Mouse (Mus musculus) spleen, postnatal 10 days (tissue): ENCODE measurements around the gene Olfr629.
"Not testable (repeated sequence)": the region's sequence is repeated elsewhere in the genome, so short reads cannot be mapped to it uniquely, and the experiment has no call there.

Source experiments
- DNase-seq, 2 experiments: peaks; one replicate each; pipeline ENCODE4 v3.0.0; 2021 to 2022; ENCODE audit warnings: low spot score in 2 of 2

The Olfr629 gene

DNA sequence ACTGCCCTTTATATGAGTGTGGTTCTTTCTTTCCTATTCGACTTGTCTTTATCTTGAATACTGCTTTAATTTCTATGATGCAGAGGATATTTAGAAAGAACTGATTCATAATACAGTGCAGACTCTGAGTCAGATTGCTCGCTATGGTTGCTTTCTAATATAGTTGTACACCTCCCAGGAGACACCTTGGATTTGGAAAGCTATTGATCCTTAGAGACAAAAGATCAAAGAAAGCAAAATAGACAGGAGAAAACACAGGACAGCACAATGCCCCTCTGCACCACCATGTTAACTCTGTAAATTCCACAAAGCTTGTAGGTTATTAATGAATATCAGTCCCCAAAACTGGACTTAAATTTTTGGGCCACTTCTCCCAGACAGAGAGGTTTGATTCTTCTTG is at the start of gene Olfr629:
TSS of gene Olfr629 (minus strand) at position 101 of the 400 bp plus-strand sequence.
- DNase-seq = no peak

DNA sequence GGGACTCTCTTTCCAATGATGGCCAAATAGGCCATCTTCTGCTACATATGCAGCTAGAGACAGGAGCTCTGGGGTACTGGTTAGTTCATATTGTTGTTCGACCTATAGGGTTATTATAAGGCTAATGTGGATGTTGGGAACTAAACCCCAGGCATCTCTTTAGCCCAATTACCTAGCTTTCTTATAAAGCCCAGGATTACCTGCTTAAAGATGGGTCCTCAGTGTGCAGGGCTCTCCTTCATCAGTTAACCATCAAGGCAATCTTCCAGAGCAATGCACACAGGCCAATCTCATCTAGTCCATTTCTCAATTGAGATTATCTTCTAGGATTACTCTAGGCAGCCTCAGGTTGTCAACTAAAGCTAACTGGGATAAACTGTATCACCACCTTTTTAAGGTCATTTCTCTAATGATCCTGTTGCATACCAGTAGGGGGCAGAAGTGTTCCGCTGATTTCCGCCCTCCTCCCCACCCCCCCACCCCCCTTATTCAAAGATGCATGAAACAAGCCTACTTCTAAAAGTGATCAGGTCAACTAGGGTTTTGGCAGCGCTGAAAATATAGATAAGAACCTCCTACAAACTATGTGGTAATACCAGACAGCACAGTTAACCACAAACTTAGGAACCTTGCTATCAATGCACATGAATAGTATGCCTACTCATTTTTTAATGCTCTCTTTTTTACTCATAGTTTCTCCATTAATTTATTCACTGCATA is 48.1 kb upstream of the Olfr629 start:
- peak in 1 of 2 experiments; percentile 46 for DNase-seq

DNA sequence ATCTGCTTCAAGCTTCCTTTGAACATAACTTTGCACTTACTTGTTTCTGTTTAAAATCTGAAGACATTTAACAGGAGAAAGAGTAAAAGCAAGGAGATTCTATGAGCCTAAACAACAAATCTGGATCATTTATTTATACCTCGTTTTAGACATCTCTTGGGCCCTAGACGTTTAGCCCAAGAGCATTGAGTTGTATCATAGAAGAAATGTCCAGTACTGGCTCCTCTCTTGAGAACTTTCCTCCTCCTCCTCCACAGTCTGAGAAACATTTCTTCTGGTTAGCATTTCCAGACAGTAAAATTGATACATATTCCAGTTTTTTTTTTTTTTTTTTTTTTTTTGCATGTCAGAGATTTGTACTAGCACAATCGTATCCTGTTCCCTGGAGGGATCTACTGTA is 47.0 kb upstream of the Olfr629 start, which contains the start of gene Olfr67:
TSS of gene Olfr67 (minus strand) at position 101 of the 400 bp plus-strand sequence.
- no peak for DNase-seq

DNA sequence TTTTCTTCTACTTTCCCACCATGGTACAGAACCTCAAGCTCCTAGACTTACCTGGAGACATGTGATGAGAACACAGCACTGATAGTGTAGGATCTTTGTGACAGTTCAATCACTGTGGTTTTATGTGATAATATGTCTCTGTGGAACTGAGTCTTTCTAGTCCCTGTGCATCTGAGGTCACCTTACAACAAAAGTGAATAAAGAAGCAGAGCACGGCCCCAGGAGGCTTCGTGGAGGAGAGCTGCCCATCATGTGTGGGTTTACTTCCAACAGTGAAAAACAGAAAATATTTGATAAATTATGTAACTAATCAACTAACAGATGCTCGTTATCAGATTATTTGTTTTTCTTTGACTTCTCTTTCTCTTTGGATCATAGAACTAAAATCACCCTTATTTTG is 34.9 kb upstream of the Olfr629 start, which contains the start of gene Olfr68:
TSS of gene Olfr68 (minus strand) at position 101 of the 400 bp plus-strand sequence.
- DNase-seq = no peak

DNA sequence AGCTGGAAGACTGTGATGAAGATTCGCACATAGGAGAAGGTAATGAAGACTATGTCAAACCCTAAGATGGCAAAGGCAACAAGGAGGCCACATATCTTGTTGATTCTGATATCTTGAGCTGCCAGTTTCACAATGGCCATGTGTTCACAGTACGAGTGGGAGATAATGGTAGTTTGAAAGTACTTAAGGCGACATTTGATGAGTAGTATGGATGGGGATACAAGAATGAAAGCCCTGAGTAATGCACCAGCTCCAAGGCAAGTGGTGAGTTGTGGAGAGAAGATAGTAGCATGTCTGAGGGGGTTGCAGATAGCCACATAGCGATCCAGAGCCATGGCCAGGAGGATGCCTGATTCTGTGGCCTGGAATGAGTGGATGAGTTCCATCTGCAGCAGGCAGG is 32.9 kb upstream of the Olfr629 start:
- not testable (repeated sequence) for DNase-seq

DNA sequence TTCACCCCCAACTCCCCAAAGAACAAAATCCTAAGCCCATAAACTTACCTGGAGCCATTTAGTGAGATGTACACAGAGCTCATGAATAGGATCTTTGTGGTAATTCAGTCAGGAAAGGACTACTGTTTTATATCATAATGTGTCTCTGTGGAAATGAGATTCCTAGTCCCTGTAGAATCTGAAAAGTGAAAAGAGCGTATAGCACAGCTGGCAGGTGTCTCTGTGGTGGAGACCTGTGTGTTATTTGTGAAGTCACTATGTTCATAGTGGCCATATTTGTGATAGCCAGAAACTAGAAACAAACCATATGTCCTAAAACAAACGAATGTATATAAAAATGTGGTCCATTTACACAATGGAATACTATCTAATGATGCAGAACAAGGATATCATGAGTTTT is 26.8 kb upstream of the Olfr629 start, which contains the start of gene Olfr69:
TSS of gene Olfr69 (minus strand) at position 101 of the 400 bp plus-strand sequence.
- DNase-seq = no peak

DNA sequence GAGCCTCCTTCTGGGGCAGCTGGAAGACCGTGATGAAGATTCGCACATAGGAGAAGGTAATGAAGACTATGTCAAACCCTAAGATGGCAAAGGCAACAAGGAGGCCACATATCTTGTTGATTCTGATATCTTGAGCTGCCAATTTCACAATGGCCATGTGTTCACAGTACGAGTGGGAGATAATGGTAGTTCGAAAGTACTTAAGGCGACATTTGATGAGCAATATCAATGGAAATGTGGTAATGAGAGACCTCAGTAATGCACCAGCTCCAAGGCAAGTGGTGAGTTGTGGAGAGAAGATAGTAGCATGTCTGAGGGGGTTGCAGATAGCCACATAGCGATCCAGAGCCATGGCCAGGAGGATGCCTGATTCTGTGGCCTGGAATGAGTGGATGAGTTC is 22.9 kb upstream of the Olfr629 start:
- DNase-seq = not testable (repeated sequence)

DNA sequence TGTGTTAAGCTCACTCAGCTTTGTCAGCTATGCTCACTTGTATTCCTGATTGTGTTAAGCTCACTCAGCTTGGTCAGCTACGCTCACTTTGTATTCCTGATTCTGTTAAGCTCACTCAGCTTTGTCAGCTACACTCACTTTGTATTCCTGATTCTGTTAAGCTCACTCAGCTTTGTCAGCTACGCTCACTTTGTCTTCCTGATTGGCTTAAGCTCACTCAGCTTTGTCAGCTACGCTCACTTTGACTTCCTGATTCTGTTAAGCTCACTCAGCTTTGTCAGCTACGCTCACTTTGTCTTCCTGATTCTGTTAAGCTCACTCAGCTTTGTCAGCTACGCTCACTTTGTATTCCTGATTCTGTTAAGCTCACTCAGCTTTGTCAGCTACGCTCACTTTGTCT is 17.5 kb upstream of the Olfr629 start:
- not testable (repeated sequence) for DNase-seq

DNA sequence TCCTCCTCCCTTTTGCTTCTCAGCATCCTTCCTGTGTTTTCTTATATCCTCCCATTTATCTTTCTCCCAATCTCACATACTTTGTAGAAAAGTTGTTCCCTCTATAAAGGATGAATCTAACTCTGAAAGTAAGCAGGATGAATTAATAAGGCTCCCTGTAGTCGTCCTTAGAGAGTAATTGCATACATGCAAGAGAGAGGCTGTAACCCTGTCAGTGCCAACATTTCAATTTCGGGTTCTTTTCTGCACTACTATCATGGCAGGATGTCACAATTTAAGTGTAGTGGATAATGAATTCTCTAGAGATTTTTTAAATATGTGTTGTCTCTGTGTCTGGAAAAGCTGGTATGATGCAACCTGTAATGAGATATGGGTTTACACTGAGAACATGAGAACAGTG is 12.5 kb upstream of the Olfr629 start, which contains the start of gene Olfr630:
TSS of gene Olfr630 (minus strand) at position 101 of the 400 bp plus-strand sequence.
- no peak for DNase-seq

DNA sequence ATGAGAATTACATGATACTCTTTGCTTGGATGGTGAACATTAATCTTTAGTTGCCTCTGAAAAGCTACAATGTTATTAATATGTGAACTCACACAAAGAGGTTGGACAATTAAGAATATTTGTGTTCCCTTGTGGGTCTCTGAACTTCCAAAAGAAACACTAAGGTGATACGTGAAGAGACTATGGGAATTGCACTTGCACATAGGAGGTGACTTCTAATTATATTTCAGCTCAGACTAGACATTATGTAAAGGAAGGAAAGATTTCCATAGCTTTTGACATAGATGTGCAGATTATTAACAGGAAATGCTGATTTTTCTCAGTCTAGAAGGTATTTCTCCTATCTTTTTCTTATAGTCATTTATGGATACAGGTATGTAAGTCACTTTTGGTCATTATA is 14.7 kb downstream of the Olfr629 start, which contains the start of gene Olfr628:
TSS of gene Olfr628 (plus strand) at position 301 of the 400 bp plus-strand sequence.
- DNase-seq = no peak

DNA sequence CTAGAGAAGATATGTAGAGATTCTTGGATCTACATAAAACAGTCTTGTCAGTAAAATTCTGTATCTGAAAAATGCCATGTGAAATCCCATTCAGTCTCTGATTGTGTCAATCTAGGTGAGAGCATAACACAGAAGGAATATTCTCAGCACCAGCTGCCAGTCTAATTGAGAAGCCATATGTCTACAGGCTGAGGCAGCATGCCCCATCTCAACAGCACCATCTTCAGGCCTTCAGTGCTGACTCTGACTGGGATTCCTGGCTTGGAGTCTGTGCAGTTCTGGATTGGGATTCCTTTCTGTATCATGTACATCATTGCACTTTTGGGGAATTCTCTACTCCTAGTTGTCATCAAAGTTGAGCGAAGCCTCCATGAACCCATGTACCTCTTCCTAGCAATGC is 28.3 kb downstream of the Olfr629 start:
- DNase-seq = not testable (repeated sequence)

DNA sequence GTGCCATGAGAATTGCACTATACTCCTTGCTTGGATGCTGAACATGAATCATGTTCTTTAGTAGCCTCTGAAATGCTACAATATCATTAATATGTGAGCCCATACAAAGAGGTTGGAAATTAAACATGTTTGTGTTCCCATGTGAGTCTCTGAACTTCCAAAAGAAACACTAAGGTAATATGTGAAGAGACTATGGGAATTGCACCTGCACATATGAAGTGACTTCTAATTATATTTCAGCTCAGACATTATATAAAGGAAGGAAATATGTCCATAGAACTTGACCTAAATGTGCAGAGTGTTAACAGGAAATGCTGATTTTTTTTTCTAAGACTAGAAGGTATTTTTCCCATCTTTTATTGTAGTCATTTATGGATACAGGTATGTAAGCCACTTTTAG is 30.4 kb downstream of the Olfr629 start, which contains the start of gene Olfr243:
TSS of gene Olfr243 (plus strand) at position 301 of the 400 bp plus-strand sequence.
- DNase-seq = no peak

DNA sequence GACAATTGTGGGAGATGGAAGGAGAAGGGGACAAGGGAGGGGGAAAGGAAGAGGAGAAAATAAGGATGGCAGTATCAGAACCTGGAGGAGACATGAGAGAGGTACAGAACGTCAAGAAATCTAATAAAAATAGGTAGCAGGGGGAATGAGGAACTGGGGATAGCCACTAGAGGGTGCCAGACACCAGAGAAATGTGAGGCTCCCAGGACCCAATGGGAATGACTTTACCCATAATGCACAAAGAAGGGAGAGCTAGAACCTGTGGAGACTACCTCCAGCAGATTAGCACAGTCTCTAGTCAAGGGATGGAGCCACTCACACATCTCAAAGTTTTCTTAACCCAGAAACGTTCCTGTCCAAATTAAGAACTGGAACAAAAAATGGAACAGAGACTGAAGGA is 32.7 kb downstream of the Olfr629 start:
- DNase-seq = peak in 1 of 2 experiments; percentile 41

DNA sequence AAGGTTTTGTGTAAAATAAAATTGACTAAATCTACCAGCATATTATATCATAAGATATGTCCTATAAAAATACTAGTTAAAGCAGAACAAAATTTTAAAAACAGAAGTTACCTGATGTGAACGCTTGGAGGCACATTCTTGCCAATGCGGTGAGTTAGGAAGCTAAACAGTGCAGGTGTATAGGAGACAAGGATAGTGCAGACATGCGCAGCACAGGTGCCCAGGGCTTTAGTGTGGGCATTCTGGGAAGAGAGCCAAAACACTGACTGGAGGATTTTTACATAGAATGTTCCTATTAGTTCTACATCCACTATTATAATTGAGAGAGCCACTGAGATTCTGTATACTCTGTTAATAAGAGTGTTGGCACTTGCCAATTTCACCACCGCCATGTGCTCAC is 45.3 kb downstream of the Olfr629 start:
- DNase-seq = no peak
